10 mouse cellular contexts compared by ENCODE assay signal in genomic region chr1:133716464-133716863, GRCm38 (mm10). TPM values are rescaled to one million over a fixed set of nuclear protein-coding genes. Genes with fewer than 3 reads are reported as not detected.
DNase-seq lines count a peak whose midpoint lies in the region; ATAC-seq and TF ChIP-seq lines count a peak whose summit lies in the region.
"Had no signal": no experiment of that assay in that cellular context is flagged by ENCODE, and none has a peak within 500 bp of the region (broad histone marks: within the 10 kb centered on the region; RNA-seq: fewer than 3 reads in every experiment).

No protein-coding gene starts in this region.

- TF ChIP-seq CTCF in intestine, postnatal 0 days (IDR thresholded peaks at IDR 0.05; ENCODE audit: low read depth), result peak; percentile 87
- peak; percentile 91 for TF ChIP-seq CTCF in ES-Bruce4 (IDR thresholded peaks at IDR 0.05; ENCODE audit: low read depth, low read length)
- peak; percentile 36; the same call in 1 of the 2 replicates for TF ChIP-seq CTCF in brain, embryonic 14.5 days (IDR thresholded peaks at IDR 0.05; ENCODE audit: borderline replicate concordance, extremely low read depth, insufficient read depth, insufficient read length)

- TF ChIP-seq POLR2A in ES-Bruce4 (IDR thresholded peaks at IDR 0.05; ENCODE audit: insufficient read depth, low read length), result no peak
- no peak for TF ChIP-seq POLR2A in brain, embryonic 14.5 days (IDR thresholded peaks at IDR 0.05; ENCODE audit: borderline replicate concordance, extremely low read depth, insufficient read depth, insufficient read length, poor library complexity, severe bottlenecking)

- TF ChIP-seq EP300 in ES-Bruce4 (IDR thresholded peaks at IDR 0.05; ENCODE audit: insufficient read depth, low read depth, low read length), result no peak

- 0 out of 2 replicates have a peak, but pooled peaks cover 3% of the 10 kb centered on the region for H3K4me1 ChIP-seq in intestine, postnatal 0 days (replicated peaks; ENCODE audit: control insufficient read depth, insufficient read depth, low read length)
- H3K4me1 ChIP-seq in intestine, embryonic 15.5 days (replicated peaks), result peaks cover 10% of the 10 kb centered on the region
- peaks cover 3% of the 10 kb centered on the region for H3K4me1 ChIP-seq in ES-Bruce4 (ENCODE audit: control insufficient read depth, insufficient read depth, low read length)
- peaks cover 2% of the 10 kb centered on the region; the same call in 1 of the 2 replicates for H3K4me1 ChIP-seq in forebrain, embryonic 14.5 days (ENCODE audit: control insufficient read depth, insufficient read depth, low read length)

- no peaks in the 10 kb centered on the region for H3K9me3 ChIP-seq in intestine, postnatal 0 days (ENCODE audit: control insufficient read depth)
- no peaks in the 10 kb centered on the region for H3K9me3 ChIP-seq in intestine, embryonic 15.5 days
- no peaks in the 10 kb centered on the region for H3K9me3 ChIP-seq in ES-Bruce4 (replicated peaks; ENCODE audit: control insufficient read depth, insufficient read depth, low read length, poor library complexity, severe bottlenecking)
- no peaks in the 10 kb centered on the region for H3K9me3 ChIP-seq in forebrain, embryonic 14.5 days (replicated peaks; ENCODE audit: control insufficient read depth, low read length)
- H3K9me3 ChIP-seq: embryonic facial prominence, embryonic 12.5 days; limb, embryonic 13.5 days had no signal

- H3K27ac ChIP-seq in intestine, postnatal 0 days (ENCODE audit: low read depth, low read length), result no peak overlapping the region
- H3K27ac ChIP-seq in intestine, embryonic 15.5 days, result no peak overlapping the region
- H3K27ac ChIP-seq in ES-Bruce4 (ENCODE audit: insufficient read depth, low read length), result no peak overlapping the region
- no peak overlapping the region for H3K27ac ChIP-seq in forebrain, embryonic 14.5 days (ENCODE audit: low read depth, low read length)
- H3K27ac ChIP-seq: embryonic facial prominence, embryonic 12.5 days; limb, embryonic 13.5 days had no signal

- H3K27me3 ChIP-seq in intestine, postnatal 0 days (replicated peaks; ENCODE audit: control insufficient read depth, insufficient read depth, low read length), result no peaks in the 10 kb centered on the region
- H3K27me3 ChIP-seq in intestine, embryonic 15.5 days (replicated peaks), result no peaks in the 10 kb centered on the region
- no peaks in the 10 kb centered on the region for H3K27me3 ChIP-seq in ES-Bruce4 (ENCODE audit: control insufficient read depth, insufficient read depth, low read length, poor library complexity, severe bottlenecking)
- no peaks in the 10 kb centered on the region for H3K27me3 ChIP-seq in forebrain, embryonic 14.5 days (replicated peaks; ENCODE audit: control insufficient read depth, insufficient read depth, low read length)
- H3K27me3 ChIP-seq: embryonic facial prominence, embryonic 12.5 days; limb, embryonic 13.5 days had no signal

- ATAC-seq in intestine, postnatal 0 days, result no peak
- ATAC-seq in intestine, embryonic 15.5 days, result no peak
- ATAC-seq in forebrain, embryonic 14.5 days, result no peak

- H3K36me3 ChIP-seq in intestine, postnatal 0 days (ENCODE audit: control insufficient read depth, insufficient read depth), result no peaks in the 10 kb centered on the region; the same call in 1 of the 2 replicates
- peaks cover 4% of the 10 kb centered on the region; the same call in 1 of the 2 replicates for H3K36me3 ChIP-seq in intestine, embryonic 15.5 days
- H3K36me3 ChIP-seq in ES-Bruce4 (ENCODE audit: control insufficient read depth, insufficient read depth, low read length, poor library complexity, severe bottlenecking), result no peaks in the 10 kb centered on the region
- peaks cover 18% of the 10 kb centered on the region; the same call in 1 of the 2 replicates for H3K36me3 ChIP-seq in forebrain, embryonic 14.5 days (ENCODE audit: control insufficient read depth, insufficient read depth, low read length)

- DNase-seq in brain, embryonic 14.5 days (ENCODE audit: low read depth), result no peak
- DNase-seq in kidney, postnatal 10 days, result peak; percentile 78
- DNase-seq in natural killer cell, adult 2 months (ENCODE audit: low spot score in 2 of 2), result peak; percentile 49 to 75
- peak; percentile 73 for DNase-seq in urinary bladder, postnatal 14 days (ENCODE audit: low spot score)
- DNase-seq in forebrain, embryonic 14.5 days (ENCODE audit: low spot score), result no peak

- no peak overlapping the region for H3K4me3 ChIP-seq in intestine, postnatal 0 days (ENCODE audit: low read depth, low read length)
- no peak overlapping the region for H3K4me3 ChIP-seq in intestine, embryonic 15.5 days (replicated peaks)
- H3K4me3 ChIP-seq in ES-Bruce4 (ENCODE audit: low read depth, low read length), result no peak overlapping the region
- no peak overlapping the region for H3K4me3 ChIP-seq in forebrain, embryonic 14.5 days (ENCODE audit: low read depth, low read length)
- H3K4me3 ChIP-seq: embryonic facial prominence, embryonic 12.5 days; limb, embryonic 13.5 days had no signal

- no peak overlapping the region for H3K4me2 ChIP-seq in intestine, postnatal 0 days (replicated peaks; ENCODE audit: low read depth)
- H3K4me2 ChIP-seq in intestine, embryonic 15.5 days (replicated peaks), result no peak overlapping the region
- no peak overlapping the region for H3K4me2 ChIP-seq in forebrain, embryonic 14.5 days (ENCODE audit: low read length)
- H3K4me2 ChIP-seq: embryonic facial prominence, embryonic 12.5 days; limb, embryonic 13.5 days had no signal

- no peak overlapping the region for H3K9ac ChIP-seq in intestine, postnatal 0 days (ENCODE audit: low read depth, low read length)
- no peak overlapping the region for H3K9ac ChIP-seq in intestine, embryonic 15.5 days
- H3K9ac ChIP-seq in ES-Bruce4 (ENCODE audit: low read depth, poor library complexity, severe bottlenecking), result no peak overlapping the region
- H3K9ac ChIP-seq in forebrain, embryonic 14.5 days (ENCODE audit: low read length), result no peak overlapping the region
- H3K9ac ChIP-seq: embryonic facial prominence, embryonic 12.5 days; limb, embryonic 13.5 days had no signal

- 19% methylated on average over 7 of the region's 7 CpGs for WGBS in intestine, postnatal 0 days
- 23% methylated on average over 7 of the region's 7 CpGs for WGBS in intestine, embryonic 15.5 days
- 29% methylated on average over 7 of the region's 7 CpGs for WGBS in forebrain, embryonic 14.5 days

RNA-seq across cellular contexts. Expression of gene Lax1, which starts 26.6 kb away (rescaled TPM):
- 0.38 and 0.47 TPM in 2 replicates for polyA plus RNA-seq in intestine, postnatal 0 days (2015; fragmentation: Nextera tagmentation; extraction: Ambion mirVana)
- 0.40 and 0.86 TPM in 2 replicates for polyA plus RNA-seq in intestine, embryonic 15.5 days (2015; fragmentation: Nextera tagmentation; extraction: Ambion mirVana)
- 1.4 and 1.5 TPM in 2 replicates for polyA plus RNA-seq in ES-Bruce4 (2011; ENCODE audit: insufficient read depth, insufficient read length, low read depth, missing spikeins)
- 0.37 and 0.51 TPM in 2 replicates for polyA plus RNA-seq in brain, embryonic 14.5 days (2012; rRNA removed)
- polyA plus RNA-seq in forebrain, embryonic 14.5 days (2014; fragmentation: Nextera tagmentation; extraction: Ambion mirVana), result not detected in 2 replicates

RNA-seq across cellular contexts. Expression of gene Gm38394, which starts 55.3 kb away (rescaled TPM):
- 1.9 and 2.5 TPM in 2 replicates for polyA plus RNA-seq in intestine, postnatal 0 days (2015; fragmentation: Nextera tagmentation; extraction: Ambion mirVana)
- 4.4 and 5.0 TPM in 2 replicates for polyA plus RNA-seq in intestine, embryonic 15.5 days (2015; fragmentation: Nextera tagmentation; extraction: Ambion mirVana)
- 79.1 and 81.1 TPM in 2 replicates for polyA plus RNA-seq in ES-Bruce4 (2011; ENCODE audit: insufficient read depth, insufficient read length, low read depth, missing spikeins)
- 7.3 and 7.5 TPM in 2 replicates for polyA plus RNA-seq in brain, embryonic 14.5 days (2012; rRNA removed)
- 3.6 and 4.9 TPM in 2 replicates for polyA plus RNA-seq in forebrain, embryonic 14.5 days (2014; fragmentation: Nextera tagmentation; extraction: Ambion mirVana)

RNA-seq across cellular contexts. Expression of gene Zbed6, which starts 55.8 kb away (rescaled TPM):
- polyA plus RNA-seq in intestine, postnatal 0 days (2015; fragmentation: Nextera tagmentation; extraction: Ambion mirVana), result 0.90 and 0.93 TPM in 2 replicates
- polyA plus RNA-seq in intestine, embryonic 15.5 days (2015; fragmentation: Nextera tagmentation; extraction: Ambion mirVana), result not detected in 2 replicates
- polyA plus RNA-seq in ES-Bruce4 (2011; ENCODE audit: insufficient read depth, insufficient read length, low read depth, missing spikeins), result 36.9 and 38.4 TPM in 2 replicates
- 6.9 and 8.8 TPM in 2 replicates for polyA plus RNA-seq in brain, embryonic 14.5 days (2012; rRNA removed)
- polyA plus RNA-seq in forebrain, embryonic 14.5 days (2014; fragmentation: Nextera tagmentation; extraction: Ambion mirVana), result not detected in 2 replicates
- polyA plus RNA-seq: embryonic facial prominence, embryonic 12.5 days; limb, embryonic 13.5 days had no signal

Comparison
In these comparisons a context has a peak if more than half of its experiments do, and no peak if none do; other contexts are left out.
1. CTCF ChIP-seq: peak in every context shown above with its lines; median percentile 91 in ES-Bruce4; 87 in intestine, postnatal 0 days; 36 in brain, embryonic 14.5 days.
2. DNase-seq: peak in kidney, postnatal 10 days (single experiment), natural killer cell, adult 2 months (2 of 2) and urinary bladder, postnatal 14 days (single experiment); none in brain, embryonic 14.5 days (single experiment) and forebrain, embryonic 14.5 days (single experiment).